Mouse (Mus musculus): ENCODE results near the gene Parl. TPM values are rescaled to one million over a fixed set of nuclear protein-coding genes. Genes with fewer than 3 reads are reported as not detected.

The Parl gene
- total and polyA plus RNA-seq, 3 experiments: 79.2 to 241 (median 126) TPM

DNA sequence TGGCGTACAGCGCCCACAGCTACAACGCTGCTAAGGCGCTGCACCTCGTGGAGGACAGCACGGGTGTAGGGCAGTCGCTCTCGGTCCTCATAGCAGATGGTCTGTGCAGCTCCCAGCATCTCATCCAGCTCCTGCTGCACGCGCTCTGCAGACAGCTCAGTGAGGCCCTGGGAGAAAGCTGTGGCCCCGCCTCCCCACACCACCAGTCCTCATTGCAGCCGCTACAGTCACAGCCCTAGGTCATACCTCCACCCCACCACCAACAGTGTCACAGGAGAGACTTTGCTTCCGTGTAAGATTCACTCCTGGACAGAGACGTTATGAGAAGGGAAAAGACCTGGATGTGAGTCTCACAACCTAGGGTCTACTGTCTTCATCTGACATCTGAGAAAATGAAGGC lies 10.1 kb upstream of the Parl start:
- no peak overlapping the region for H3K4me3 ChIP-seq (ENCODE audit: control insufficient read depth in 1 of 2, insufficient read depth in 1 of 2, low read depth in 2 of 2, low read length in 2 of 2)
- TF ChIP-seq CTCF (IDR thresholded peaks at IDR 0.05 in 2 of 3, conservative IDR thresholded peaks at IDR 0.05 in 1 of 3; ENCODE audit: control insufficient read depth in 1 of 3, insufficient read depth in 1 of 3, low read depth in 2 of 3, low read length in 3 of 3, poor library complexity in 1 of 3, severe bottlenecking in 1 of 3) (no peak), KAT2A (conservative IDR thresholded peaks at IDR 0.05; ENCODE audit: low read depth, low read length) (no peak), MYB (IDR thresholded peaks at IDR 0.05; ENCODE audit: low read depth, low read length) (no peak), MAZ (IDR thresholded peaks at IDR 0.05; ENCODE audit: low read depth, low read length) (no peak), POLR2AphosphoS2 (IDR thresholded peaks at IDR 0.05; ENCODE audit: low read length) (no peak), USF1 (IDR thresholded peaks at IDR 0.05; ENCODE audit: low read depth, low read length) (no peak), ETS1 (IDR thresholded peaks at IDR 0.05; ENCODE audit: low read depth, low read length) (no peak), GABPA (IDR thresholded peaks at IDR 0.05; ENCODE audit: low read depth, low read length) (no peak)
- H3K9me3 ChIP-seq (replicated peaks; ENCODE audit: insufficient read depth, low read length): no peaks in the 10 kb centered on the region
- H3K79me2 ChIP-seq (ENCODE audit: control insufficient read depth, insufficient read depth, low read length, poor library complexity): no peaks in the 10 kb centered on the region
- no peaks in the 10 kb centered on the region; a peak in 1 of 4 replicates for H3K36me3 ChIP-seq (ENCODE audit: control insufficient read depth in 1 of 2, insufficient read depth in 2 of 2, low read length in 2 of 2)
- no peaks in the 10 kb centered on the region; a peak in 1 of 4 replicates for H3K27me3 ChIP-seq (ENCODE audit: control insufficient read depth in 1 of 2, insufficient read depth in 2 of 2, low read length in 2 of 2)
- H3K4me1 ChIP-seq (ENCODE audit: control insufficient read depth in 1 of 2, insufficient read depth in 2 of 2, low read length in 2 of 2): peaks cover 0 to 10% of the 10 kb centered on the region in 2 experiments; a peak in 2 of 4 replicates
- H3K27ac ChIP-seq (ENCODE audit: control insufficient read depth, low read depth, low read length): no peak overlapping the region
- no peak for DNase-seq (ENCODE audit: low read depth, low spot score)
- H3K9ac ChIP-seq (ENCODE audit: control insufficient read depth, low read depth, low read length, poor library complexity, severe bottlenecking): no peak overlapping the region

DNA sequence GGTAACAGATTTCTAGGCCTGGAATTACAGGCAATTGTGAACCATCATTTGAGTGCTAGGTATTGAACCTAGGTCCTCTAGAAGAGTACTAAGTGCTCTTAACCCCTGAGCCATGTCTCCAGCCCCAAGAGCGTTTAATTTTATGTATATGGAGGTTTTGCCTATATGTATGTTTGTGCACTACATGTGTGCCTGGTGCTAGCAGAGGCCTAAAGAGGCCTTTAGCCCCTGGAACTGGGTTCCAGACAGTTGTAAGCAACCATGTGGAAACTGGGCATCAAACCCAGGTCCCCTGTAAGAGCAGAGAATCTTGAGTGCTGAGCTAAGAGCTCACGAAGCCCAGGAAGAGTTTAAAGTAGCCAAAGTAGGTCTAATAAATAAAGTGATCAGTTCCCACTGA lies 2.1 kb downstream of the Parl start:
- Histone ChIP-seq H3K27ac (ENCODE audit: control insufficient read depth, low read depth, low read length) (no peak overlapping the region), H3K4me1 (ENCODE audit: control insufficient read depth in 1 of 2, insufficient read depth in 2 of 2, low read length in 2 of 2) (peaks cover 0 to 15% of the 10 kb centered on the region in 2 experiments; a peak in 3 of 4 replicates), H3K36me3 (ENCODE audit: control insufficient read depth in 1 of 2, insufficient read depth in 2 of 2, low read length in 2 of 2) (peaks cover 2 to 22% of the 10 kb centered on the region in 2 experiments; a peak in 3 of 4 replicates), H3K9me3 (replicated peaks; ENCODE audit: insufficient read depth, low read length) (no peaks in the 10 kb centered on the region), H3K4me3 (ENCODE audit: control insufficient read depth in 1 of 2, insufficient read depth in 1 of 2, low read depth in 2 of 2, low read length in 2 of 2) (no peak overlapping the region), H3K9ac (ENCODE audit: control insufficient read depth, low read depth, low read length, poor library complexity, severe bottlenecking) (no peak overlapping the region), H3K27me3 (ENCODE audit: control insufficient read depth in 1 of 2, insufficient read depth in 2 of 2, low read length in 2 of 2) (no peaks in the 10 kb centered on the region), H3K79me2 (ENCODE audit: control insufficient read depth, insufficient read depth, low read length, poor library complexity) (peaks cover 25% of the 10 kb centered on the region)
- TF ChIP-seq CHD1 (IDR thresholded peaks at IDR 0.05; ENCODE audit: low read depth, low read length) (no peak), MXI1 (IDR thresholded peaks at IDR 0.05; ENCODE audit: low read depth, low read length) (no peak), MAZ (IDR thresholded peaks at IDR 0.05; ENCODE audit: low read depth, low read length) (no peak), ELF1 (IDR thresholded peaks at IDR 0.05; ENCODE audit: low read depth, low read length) (no peak)
- no peak for DNase-seq (ENCODE audit: low read depth, low spot score)

DNA sequence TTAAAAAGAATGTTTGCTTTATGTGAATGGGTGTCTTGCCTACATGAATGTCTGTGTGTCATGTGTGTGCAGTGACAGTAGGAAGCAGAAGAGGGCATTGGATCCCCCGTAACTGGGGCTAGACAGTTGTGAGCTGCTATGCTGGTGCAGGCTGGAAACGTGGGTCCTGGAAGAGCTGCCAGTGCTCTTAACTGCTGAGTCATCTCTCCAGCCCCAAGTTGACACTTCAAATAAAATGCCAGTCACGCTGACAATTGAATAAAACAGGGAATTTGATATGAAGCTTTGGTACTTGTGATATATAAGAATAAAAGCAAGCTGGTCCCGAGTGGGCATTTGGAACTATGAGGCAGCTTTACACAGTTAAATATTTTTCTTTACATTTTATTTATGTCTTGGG lies 21.9 kb downstream of the Parl start:
- TF ChIP-seq CTCF (IDR thresholded peaks at IDR 0.05 in 2 of 3, conservative IDR thresholded peaks at IDR 0.05 in 1 of 3; ENCODE audit: control insufficient read depth in 1 of 3, insufficient read depth in 1 of 3, low read depth in 2 of 3, low read length in 3 of 3, poor library complexity in 1 of 3, severe bottlenecking in 1 of 3): no peak
- TF ChIP-seq RAD21 (IDR thresholded peaks at IDR 0.05; ENCODE audit: low read depth, low read length): no peak
- no peak for TF ChIP-seq ZC3H11A (IDR thresholded peaks at IDR 0.05; ENCODE audit: low read depth, low read length)
- TF ChIP-seq SMC3 (IDR thresholded peaks at IDR 0.05; ENCODE audit: low read depth, low read length): no peak
- TF ChIP-seq MAZ (IDR thresholded peaks at IDR 0.05; ENCODE audit: low read depth, low read length): no peak
- H3K36me3 ChIP-seq (ENCODE audit: control insufficient read depth in 1 of 2, insufficient read depth in 2 of 2, low read length in 2 of 2): peaks cover 0 to 14% of the 10 kb centered on the region in 2 experiments; a peak in 2 of 4 replicates
- no peak for DNase-seq (ENCODE audit: low read depth, low spot score)
- no peak overlapping the region for H3K4me3 ChIP-seq (ENCODE audit: control insufficient read depth in 1 of 2, insufficient read depth in 1 of 2, low read depth in 2 of 2, low read length in 2 of 2)
- H3K4me1 ChIP-seq (ENCODE audit: control insufficient read depth in 1 of 2, insufficient read depth in 2 of 2, low read length in 2 of 2): no peaks in the 10 kb centered on the region
- no peaks in the 10 kb centered on the region for H3K79me2 ChIP-seq (ENCODE audit: control insufficient read depth, insufficient read depth, low read length, poor library complexity)
- no peaks in the 10 kb centered on the region for H3K27me3 ChIP-seq (ENCODE audit: control insufficient read depth in 1 of 2, insufficient read depth in 2 of 2, low read length in 2 of 2)
- no peak overlapping the region for H3K9ac ChIP-seq (ENCODE audit: control insufficient read depth, low read depth, low read length, poor library complexity, severe bottlenecking)
- no peaks in the 10 kb centered on the region for H3K9me3 ChIP-seq (replicated peaks; ENCODE audit: insufficient read depth, low read length)
- H3K27ac ChIP-seq (ENCODE audit: control insufficient read depth, low read depth, low read length): no peak overlapping the region

Measured in MEL (cell line).